8 mouse cellular contexts compared by ENCODE assay signal in the genomic region with DNA sequence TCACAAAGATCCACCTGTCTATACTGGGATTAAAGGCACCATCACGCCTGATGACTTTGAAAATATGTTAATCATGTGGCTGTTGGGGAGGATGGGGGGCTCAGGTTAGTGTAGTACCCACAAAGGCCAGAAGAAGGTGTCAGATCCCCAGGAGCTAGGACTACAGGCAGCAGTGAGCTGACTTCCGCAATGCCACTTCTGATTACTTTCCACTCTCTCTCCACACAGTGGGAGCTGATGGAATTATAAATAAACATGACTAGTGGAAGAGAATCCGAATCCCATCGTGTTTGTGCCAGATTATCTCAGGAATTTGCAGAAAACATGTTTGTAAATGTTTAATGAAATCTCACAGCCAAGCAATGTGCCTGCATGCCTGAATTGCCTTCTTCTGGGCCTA. TPM values are rescaled to one million over a fixed set of nuclear protein-coding genes. Genes with fewer than 3 reads are reported as not detected.
DNase-seq lines count a peak whose midpoint lies in the region; ATAC-seq and TF ChIP-seq lines count a peak whose summit lies in the region.

No protein-coding gene starts in this region.

- no peaks in the 10 kb centered on the region for H3K4me1 ChIP-seq in liver, adult 2 months (ENCODE audit: control insufficient read depth, insufficient read depth, low read length)
- peaks cover 6% of the 10 kb centered on the region; the same call in 1 of the 2 replicates for H3K4me1 ChIP-seq in liver, embryonic 12.5 days

- no peak overlapping the region for H3K9ac ChIP-seq in liver, adult 2 months (ENCODE audit: low read depth, low read length)
- H3K9ac ChIP-seq in liver, embryonic 12.5 days = no peak overlapping the region

- H3K27me3 ChIP-seq in liver, adult 2 months (ENCODE audit: control insufficient read depth, insufficient read depth, low read length) = no peaks in the 10 kb centered on the region
- H3K27me3 ChIP-seq in liver, embryonic 12.5 days (replicated peaks) = no peaks in the 10 kb centered on the region

- peak; percentile 54 for TF ChIP-seq CTCF in liver, adult 2 months (IDR thresholded peaks at IDR 0.05; ENCODE audit: low read depth, low read length)

- H3K36me3 ChIP-seq in liver, adult 2 months (ENCODE audit: control insufficient read depth, insufficient read depth, low read length) = no peaks in the 10 kb centered on the region
- H3K36me3 ChIP-seq in liver, embryonic 12.5 days = no peaks in the 10 kb centered on the region

- WGBS in liver, adult 2 months = 37% methylated on average over 4 of the region's 4 CpGs
- WGBS in liver, embryonic 12.5 days (ENCODE audit: insufficient replicate concordance) = 46% methylated on average over 4 of the region's 4 CpGs

- no peak overlapping the region for H3K4me2 ChIP-seq in liver, embryonic 12.5 days

- no peak for ATAC-seq in liver, embryonic 12.5 days
- 0 out of 2 replicates have a peak, but pooled peaks have one; percentile 27 for ATAC-seq in megakaryocyte-erythroid progenitor cell, adult 5-6 weeks (replicated peaks; ENCODE audit: low FRiP score, low TSS enrichment, poor library complexity, severe bottlenecking)
- no peak for ATAC-seq in monocyte, adult 5-6 weeks (replicated peaks; ENCODE audit: insufficient number of reproducible peaks, low FRiP score, low TSS enrichment, poor library complexity, severe bottlenecking)

- H3K79me2 ChIP-seq in liver, adult 2 months (ENCODE audit: control insufficient read depth, insufficient read depth, low read length) = peaks cover 17% of the 10 kb centered on the region

- no peak overlapping the region for H3K4me3 ChIP-seq in liver, adult 2 months (ENCODE audit: insufficient read depth, low read depth, low read length)
- no peak overlapping the region for H3K4me3 ChIP-seq in liver, embryonic 12.5 days

- peak; percentile 39 for DNase-seq in liver, adult 2 months (ENCODE audit: extremely low read depth, low read depth, low spot score)
- peak; percentile 18 for DNase-seq in brain, adult 2 months (ENCODE audit: low read depth, low spot score)
- peak; percentile 60 for DNase-seq in kidney, adult 18-20 months
- no peak for DNase-seq in spleen, postnatal 36 days (ENCODE audit: low spot score in 2 of 2)
- no peak for DNase-seq in layer of hippocampus, postnatal 36 days

- no peaks in the 10 kb centered on the region for H3K9me3 ChIP-seq in liver, embryonic 12.5 days (replicated peaks)

- no peak for TF ChIP-seq POLR2A in liver, adult 2 months (IDR thresholded peaks at IDR 0.05; ENCODE audit: extremely low read depth, insufficient read depth, low read length)

- H3K27ac ChIP-seq in liver, adult 2 months (replicated peaks; ENCODE audit: insufficient read depth, low read depth, low read length) = no peak overlapping the region
- no peak overlapping the region for H3K27ac ChIP-seq in liver, embryonic 12.5 days

RNA-seq across cellular contexts. Expression of gene Plekha7, which starts 46.1 kb away (rescaled TPM):
- 2.2 and 2.3 TPM in 2 replicates for total RNA-seq in liver, adult 2 months (2014; rRNA removed)
- polyA plus RNA-seq in liver, adult 2 months (2012; rRNA removed) = 2.7 and 2.9 TPM in 2 replicates
- polyA plus RNA-seq in liver, embryonic 12.5 days (2016; fragmentation: Nextera tagmentation; extraction: Ambion mirVana) = 3.6 TPM in 2 replicates
- 0.82 and 1.6 TPM in 2 replicates for total RNA-seq in megakaryocyte-erythroid progenitor cell, adult 5-6 weeks (2014; fragmentation: Nextera tagmentation)
- total RNA-seq in megakaryocyte-erythroid progenitor cell, adult 5-6 weeks (2017) = 0.42 and 0.72 TPM in 2 replicates
- 0.76 to 1.5 TPM (median 0.96 TPM) in 3 replicates for total RNA-seq in monocyte, adult 5-6 weeks (2017)
- total RNA-seq in layer of hippocampus, postnatal 36 days (2021) = 10 to 100 TPM; 16.3 to 20.5 TPM

Comparison
In these comparisons a context has a peak if more than half of its experiments do, and no peak if none do; other contexts are left out.
1. DNase-seq: peak in liver, adult 2 months (single experiment), brain, adult 2 months (single experiment) and kidney, adult 18-20 months (single experiment); none in spleen, postnatal 36 days (0 of 2) and layer of hippocampus, postnatal 36 days (0 of 2).